Mouse (Mus musculus) lung, adult 2 months (tissue): ENCODE measurements around the gene Rap1b.

Experiments
- CTCF ChIP-seq: fragments of 200-500 bp; IDR thresholded peaks from 2 replicates; pipeline ENCODE4 v1.5.1; 2011; ENCODE audit warnings: mild to moderate bottlenecking, low read length, control low read depth; ENCODE audit not compliant: insufficient read depth
- POLR2A ChIP-seq: fragments of 200-500 bp; IDR thresholded peaks from 2 replicates; pipeline ENCODE4 v1.6.1; 2011; ENCODE audit warnings: low read depth, mild to moderate bottlenecking, control low read depth, low read length, borderline replicate concordance; ENCODE audit errors: extremely low read depth

DNA sequence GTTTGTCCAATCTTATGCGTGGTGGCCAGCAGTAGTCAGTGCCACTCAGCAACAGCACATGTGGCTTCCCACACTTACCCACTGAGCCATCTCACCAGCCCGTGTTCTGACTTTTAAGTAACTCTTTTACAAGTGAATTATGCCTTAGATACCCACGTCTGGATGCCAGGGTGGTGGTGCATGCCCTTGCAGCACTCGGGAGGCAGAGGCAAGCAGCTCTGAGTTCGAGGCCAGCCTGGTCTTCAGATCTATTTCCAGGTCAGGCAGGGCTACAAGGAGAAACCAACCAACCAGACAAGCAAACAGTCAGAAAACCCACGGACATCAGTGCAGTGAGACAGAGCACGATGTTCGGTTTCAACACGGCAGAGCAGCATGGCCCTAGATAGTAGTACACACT lies 43.9 kb downstream of the Rap1b start:
- TF ChIP-seq POLR2A: no peak
- no peak for TF ChIP-seq CTCF
